Mouse (Mus musculus): ENCODE data around the gene Yy1.

DNA sequence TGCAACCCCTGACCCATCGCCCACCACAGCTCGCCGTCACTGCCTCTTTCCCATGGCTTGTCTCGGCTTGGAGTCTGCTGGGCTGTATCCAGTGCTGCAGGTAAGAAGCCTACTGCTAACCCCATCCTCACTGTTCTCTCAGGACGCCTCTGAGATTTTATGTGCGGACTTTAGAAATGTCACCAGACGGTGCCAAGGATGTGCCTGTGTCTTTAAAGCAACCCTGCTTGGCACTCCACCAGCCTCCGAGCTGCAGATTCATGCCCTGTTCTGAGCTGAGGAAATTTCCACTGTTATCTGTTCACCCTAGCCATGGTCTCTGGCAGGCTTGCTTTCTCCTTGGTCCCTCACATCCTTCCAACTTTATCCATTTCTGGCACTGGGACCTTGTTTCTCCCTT, 40.1 kb downstream of the Yy1 start:
- TF ChIP-seq GATA1 (IDR thresholded peaks at IDR 0.05; ENCODE audit: borderline replicate concordance, low read length) (no peak), FLI1 (IDR thresholded peaks at IDR 0.05; ENCODE audit: low read length) (no peak)

Data from megakaryocyte, embryonic 14.5 days (primary cell).